Mouse (Mus musculus) brain, embryonic 18.5 days (tissue): Measurements from ENCODE around the gene Bcas2.
"Not testable (repeated sequence)": the region's sequence is repeated elsewhere in the genome, so short reads cannot be mapped to it uniquely, and the experiment has no call there.

ENCODE experiments used
- DNase-seq: peaks from one replicate; pipeline ENCODE4 v3.0.0-alpha.2; 2012; ENCODE audit warnings: low read depth, low spot score

Bcas2 gene

GRCm38 (mm10) chr3:103159232-103159900 lies 12.1 kb upstream of the Bcas2 start:
- no peak for DNase-seq

- DNase-seq: peak; percentile 43
Observed at GRCm38 (mm10) chr3:103169771-103170170, 1.7 kb upstream of the Bcas2 start.

GRCm38 (mm10) chr3:103172615-103173014 lies 1.2 kb downstream of the Bcas2 start:
- no peak for DNase-seq

GRCm38 (mm10) chr3:103176740-103177139 lies 5.3 kb downstream of the Bcas2 start:
- no peak for DNase-seq

- no peak for DNase-seq
Observed at GRCm38 (mm10) chr3:103179527-103179926, 8.1 kb downstream of the Bcas2 start.

GRCm38 (mm10) chr3:103181171-103181570 lies 9.7 kb downstream of the Bcas2 start:
- no peak for DNase-seq

- no peak for DNase-seq
Observed at GRCm38 (mm10) chr3:103182821-103183220, 11.4 kb downstream of the Bcas2 start.

- not testable (repeated sequence) for DNase-seq
Observed at GRCm38 (mm10) chr3:103184467-103184866, 13.0 kb downstream of the Bcas2 start.

GRCm38 (mm10) chr3:103188451-103188850 lies 17.0 kb downstream of the Bcas2 start:
- DNase-seq: no peak

- DNase-seq: no peak
Observed at GRCm38 (mm10) chr3:103188856-103189255, 17.4 kb downstream of the Bcas2 start.

- DNase-seq: no peak
Observed at GRCm38 (mm10) chr3:103192161-103192560, 20.7 kb downstream of the Bcas2 start.

- DNase-seq: no peak
Observed at GRCm38 (mm10) chr3:103193186-103193585, 21.7 kb downstream of the Bcas2 start.

GRCm38 (mm10) chr3:103196320-103196823 lies 24.9 kb downstream of the Bcas2 start:
- DNase-seq: no peak

- no peak for DNase-seq
Observed at GRCm38 (mm10) chr3:103199386-103199785, 27.9 kb downstream of the Bcas2 start.

GRCm38 (mm10) chr3:103201105-103201504 lies 29.6 kb downstream of the Bcas2 start:
- DNase-seq: not testable (repeated sequence)

GRCm38 (mm10) chr3:103203554-103203953 lies 32.1 kb downstream of the Bcas2 start:
- no peak for DNase-seq

GRCm38 (mm10) chr3:103204445-103204844 lies 33.0 kb downstream of the Bcas2 start:
- no peak for DNase-seq

GRCm38 (mm10) chr3:103206393-103206792 lies 34.9 kb downstream of the Bcas2 start:
- no peak for DNase-seq

- no peak for DNase-seq
Observed at GRCm38 (mm10) chr3:103207749-103208148, 36.3 kb downstream of the Bcas2 start.

GRCm38 (mm10) chr3:103208237-103208636 lies 36.8 kb downstream of the Bcas2 start:
- DNase-seq: no peak

- DNase-seq: no peak
Observed at GRCm38 (mm10) chr3:103211101-103211500, 39.6 kb downstream of the Bcas2 start.

- no peak for DNase-seq
Observed at GRCm38 (mm10) chr3:103212142-103212541, 40.7 kb downstream of the Bcas2 start.

GRCm38 (mm10) chr3:103213537-103213936 lies 42.1 kb downstream of the Bcas2 start:
- DNase-seq: no peak
